Mouse (Mus musculus) ovary, postnatal 36 days (tissue): ENCODE measurements at regions not wholly inside any gene's neighbourhood (a gene's known extent, or its start where the extent isn't known, plus 50 kb on each side); places are given as distances from the start of the nearest gene placed in this dataset.

ENCODE experiments used
- DNase-seq: peaks from one replicate; pipeline ENCODE4 v3.0.0; 2022; ENCODE audit warnings: low spot score, mixed read lengths

DNA sequence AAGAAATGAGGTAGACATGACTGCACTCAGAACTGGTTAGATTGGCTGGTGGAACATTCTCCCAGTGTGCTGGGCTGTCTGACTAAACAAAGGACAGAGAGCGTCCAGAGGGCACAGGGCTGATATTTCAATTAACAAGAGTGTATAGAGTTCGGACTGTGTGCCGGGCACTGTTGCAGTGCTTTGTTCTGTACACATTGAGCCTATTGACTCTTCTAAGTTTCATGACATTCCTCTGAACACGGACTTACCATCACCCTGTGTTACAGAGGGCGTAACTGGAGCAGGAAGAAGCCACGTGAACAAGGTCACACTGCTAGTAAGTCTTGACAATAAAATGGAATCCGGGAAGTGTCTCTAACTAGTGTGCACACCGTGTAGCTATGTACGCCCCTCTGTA, 92.1 kb upstream of the Barx2 start:
- DNase-seq = no peak

DNA sequence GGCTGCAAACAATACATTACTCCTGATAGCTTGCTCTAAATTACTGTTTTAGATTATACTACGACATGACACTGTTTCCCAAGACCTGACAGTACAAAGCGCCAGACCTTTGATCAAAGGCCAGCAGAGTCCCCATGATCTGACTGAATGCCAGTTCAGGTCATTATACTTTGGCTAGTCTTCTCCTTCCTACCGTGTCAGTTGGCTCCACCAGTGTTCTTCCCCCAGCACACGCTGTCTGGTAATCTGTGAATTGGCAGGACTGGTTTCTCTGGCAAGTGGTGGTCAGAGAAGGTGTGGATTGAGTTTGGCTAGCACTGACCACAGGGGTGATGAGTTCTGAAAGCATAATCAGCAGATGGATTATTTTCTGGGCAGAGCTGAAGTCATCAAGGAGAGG, 93.1 kb upstream of the Barx2 start:
- DNase-seq = no peak

DNA sequence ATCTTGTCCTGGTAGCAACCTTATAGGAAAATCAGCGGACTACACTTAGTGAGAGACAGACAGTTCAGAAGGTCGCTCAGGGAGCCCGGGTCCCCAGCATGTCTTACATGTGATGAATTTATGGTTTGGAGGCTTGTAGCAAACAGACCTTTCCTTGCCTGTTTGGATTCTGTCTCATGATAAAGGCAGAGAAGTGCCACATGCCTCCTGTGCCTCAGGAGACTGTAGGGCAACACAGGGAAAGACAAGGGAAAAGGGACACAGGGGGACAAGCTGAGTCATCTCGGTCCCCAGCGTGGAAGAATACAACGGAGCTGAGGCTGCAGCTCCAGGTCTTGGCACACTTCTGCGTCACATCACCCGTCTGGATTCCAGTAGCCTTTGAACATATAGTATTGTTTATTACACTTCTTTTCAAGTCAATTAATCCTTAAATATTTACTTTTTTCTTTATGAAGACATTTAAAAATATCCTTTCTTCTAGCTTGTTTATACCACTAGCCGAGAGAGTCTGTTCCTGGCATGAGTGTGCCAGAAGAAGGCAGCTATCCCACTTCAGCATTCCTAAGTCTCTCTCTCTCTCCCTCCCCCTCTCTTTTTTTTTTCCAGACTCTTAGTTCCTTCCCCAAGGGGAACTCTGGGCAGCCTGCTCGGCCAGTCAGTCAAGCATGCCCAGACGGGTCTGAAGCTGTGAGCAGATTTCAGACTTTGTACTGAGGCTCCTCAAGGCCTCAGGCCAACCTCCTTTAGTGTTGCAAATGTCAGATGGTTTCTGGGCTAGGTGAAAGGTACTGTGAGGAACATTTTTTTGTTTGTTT, 97.9 kb upstream of the Barx2 start:
- DNase-seq = no peak

DNA sequence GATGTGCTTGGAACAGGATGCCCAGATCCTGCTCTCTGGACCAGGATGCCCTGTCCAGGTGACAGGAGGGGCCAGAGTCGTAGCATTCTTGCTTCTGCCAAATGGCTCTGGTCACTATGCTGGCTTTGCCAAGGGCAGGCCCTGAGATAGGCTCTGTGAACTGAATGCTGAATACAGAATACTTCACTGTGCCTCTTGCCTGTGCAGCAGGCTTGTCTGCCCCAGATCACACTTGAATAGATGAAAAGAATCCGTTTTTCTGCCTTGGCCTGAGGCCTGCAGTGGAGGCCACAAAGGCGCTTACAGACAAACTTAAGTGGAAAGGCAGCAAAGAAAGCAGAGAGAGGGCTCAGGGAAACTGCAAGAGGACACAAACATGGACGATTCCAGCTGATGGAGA, 99.7 kb upstream of the Arhgap32 start:
- no peak for DNase-seq

DNA sequence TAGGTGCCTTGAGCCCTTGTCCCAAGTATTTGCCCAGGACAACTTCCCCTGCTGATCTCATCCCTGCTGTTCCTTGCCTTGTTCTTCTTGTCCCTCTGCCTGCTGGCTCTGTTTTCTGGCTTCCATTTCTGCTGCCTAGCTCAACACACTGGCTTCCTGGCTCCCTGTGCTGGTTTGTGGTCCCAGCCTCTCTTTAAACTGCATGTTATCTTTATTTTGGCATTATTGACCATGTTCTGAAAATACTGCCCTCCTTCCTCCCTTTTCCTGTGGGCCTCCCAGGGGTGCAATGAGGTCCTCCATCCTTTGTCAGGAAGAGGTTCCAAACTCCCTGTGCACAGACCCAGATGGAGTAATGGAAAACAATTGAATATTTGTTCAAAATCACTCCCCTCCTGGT, 97.9 kb upstream of the Arhgap32 start:
- no peak for DNase-seq

DNA sequence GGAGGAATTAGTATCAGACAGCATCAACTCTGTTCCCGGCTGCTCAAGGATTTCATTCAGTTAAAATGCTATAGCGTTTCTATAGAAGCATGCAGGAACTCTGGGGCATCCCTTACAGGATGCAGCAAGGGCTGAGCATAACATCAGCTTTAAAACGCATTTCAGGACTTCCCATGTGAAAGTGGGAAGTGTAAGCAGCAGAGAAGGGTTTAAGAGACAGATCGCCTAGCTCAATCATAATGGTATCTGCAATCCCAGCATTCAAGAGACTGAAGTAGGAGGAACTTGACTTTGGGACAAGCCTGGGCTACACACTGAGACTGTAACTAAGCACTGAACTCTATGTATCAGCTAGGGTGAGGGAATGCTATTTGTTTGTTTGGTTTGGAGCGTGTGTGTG, 96.2 kb upstream of the Arhgap32 start:
- DNase-seq = no peak

DNA sequence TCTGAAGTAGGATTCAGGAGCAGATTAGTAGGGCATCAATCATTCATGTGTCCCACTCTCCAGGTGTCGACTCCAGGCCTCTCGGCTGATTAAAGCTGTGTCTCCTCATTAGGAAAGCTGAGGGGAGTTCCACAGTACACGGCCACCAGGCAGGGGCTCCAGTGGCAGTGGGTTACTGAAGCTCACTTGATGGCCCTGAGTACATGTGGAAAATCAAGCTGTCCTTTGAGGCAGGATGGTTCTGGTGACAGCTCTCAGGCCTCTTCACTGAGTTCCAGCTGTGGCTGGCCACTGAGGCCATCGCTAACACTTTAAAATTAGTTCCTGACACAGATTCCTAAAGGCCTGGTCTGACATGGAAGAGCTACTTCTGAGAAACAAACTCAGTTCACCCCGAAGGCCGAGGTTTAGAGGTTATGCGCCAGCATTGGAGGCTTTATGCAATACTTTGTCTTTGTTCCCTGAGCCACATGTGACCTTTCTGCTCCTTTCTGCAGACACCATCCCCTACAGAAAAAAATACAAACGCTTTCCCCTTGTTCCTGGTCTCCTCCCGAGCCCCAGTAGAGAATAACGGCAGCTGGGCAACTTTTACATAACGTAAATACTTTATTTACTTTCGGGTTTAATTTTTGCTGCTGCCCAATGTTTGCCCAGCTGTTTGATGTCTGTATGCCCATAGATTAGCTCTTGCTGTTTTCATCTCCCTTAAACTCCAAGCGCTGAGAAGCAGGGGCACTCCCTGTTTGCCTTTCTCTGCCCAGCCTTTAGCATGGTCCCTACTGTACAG, 94.8 kb upstream of the Arhgap32 start:
- DNase-seq = no peak

DNA sequence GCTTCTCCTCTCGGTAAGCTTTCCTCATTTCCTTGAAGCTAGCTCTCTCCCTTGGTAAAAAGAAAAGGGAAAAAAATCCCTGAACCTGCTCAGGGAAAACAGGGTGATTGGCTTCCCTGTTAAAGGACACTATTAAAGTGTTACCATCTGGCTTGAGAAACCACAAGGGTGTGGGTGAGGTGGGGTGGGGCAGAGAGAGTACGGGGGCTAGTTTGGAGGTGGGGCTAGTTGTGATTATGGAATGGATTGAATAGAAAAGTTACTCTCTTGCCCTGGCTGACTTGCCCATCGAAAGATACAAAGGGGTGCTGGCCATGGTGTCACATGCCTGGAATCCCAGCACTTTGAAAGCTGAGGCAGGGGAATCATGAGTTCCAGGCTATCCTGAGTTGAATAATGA, 94.2 kb upstream of the Arhgap32 start:
- DNase-seq = no peak

DNA sequence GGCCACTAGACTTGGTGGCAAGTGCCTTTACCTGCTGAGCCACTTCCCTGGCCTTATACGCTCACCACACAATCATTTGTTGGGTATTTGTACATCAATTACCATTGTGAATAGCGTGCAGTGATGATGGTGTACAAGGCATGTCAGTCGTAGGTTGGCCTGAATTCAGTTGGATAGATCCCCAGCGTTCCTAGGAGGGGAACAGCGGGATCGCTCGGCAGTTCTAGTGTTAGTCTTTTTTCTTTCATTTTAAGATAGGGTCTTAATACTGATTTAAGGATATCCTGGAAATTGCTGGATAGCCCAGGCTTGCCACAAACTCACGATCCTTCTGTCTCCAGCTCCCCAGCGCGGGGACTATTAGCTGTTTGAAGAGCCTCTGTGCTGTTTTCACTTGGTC, 92.9 kb upstream of the Arhgap32 start:
- DNase-seq = no peak

DNA sequence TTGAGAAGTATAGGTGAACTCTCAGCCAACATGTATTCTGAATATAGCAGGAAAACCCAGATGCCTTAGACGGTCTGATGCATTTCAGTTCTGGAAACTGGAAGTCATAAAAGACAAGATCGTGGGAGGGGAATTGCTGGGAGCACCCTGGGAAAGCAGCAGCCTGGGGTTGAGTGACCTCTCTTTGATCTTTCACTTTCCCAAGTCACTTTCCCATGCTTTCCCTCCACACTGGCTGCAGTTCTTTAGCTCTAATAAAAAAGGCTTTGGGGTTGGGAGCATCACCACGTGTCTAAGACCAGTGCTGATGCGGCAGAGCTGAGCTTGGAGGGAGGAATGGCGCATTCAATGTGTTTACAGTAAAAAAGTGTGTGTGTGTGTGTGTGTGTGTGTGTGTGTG, 91.2 kb upstream of the Arhgap32 start:
- no peak for DNase-seq

DNA sequence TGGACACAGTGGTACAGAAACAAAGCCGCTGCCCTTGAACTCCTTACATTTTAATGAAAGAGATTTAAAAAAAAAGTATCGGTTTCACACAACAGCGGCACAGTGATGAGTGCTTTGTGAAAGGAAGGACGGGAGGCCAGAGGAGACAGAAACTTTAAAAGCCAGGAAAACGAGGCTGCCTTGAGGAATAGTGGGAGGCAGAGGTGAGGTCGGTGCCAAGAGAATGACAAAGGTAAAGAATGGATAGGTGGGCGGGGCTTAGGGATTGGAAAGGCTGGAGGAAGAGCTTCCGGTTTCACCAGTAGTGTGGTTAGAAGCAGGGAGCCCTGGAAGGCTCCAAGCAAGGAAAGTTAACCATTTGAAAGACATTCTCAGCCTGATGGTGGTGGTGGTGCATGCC, 88.0 kb upstream of the Arhgap32 start:
- DNase-seq = peak; percentile 32

DNA sequence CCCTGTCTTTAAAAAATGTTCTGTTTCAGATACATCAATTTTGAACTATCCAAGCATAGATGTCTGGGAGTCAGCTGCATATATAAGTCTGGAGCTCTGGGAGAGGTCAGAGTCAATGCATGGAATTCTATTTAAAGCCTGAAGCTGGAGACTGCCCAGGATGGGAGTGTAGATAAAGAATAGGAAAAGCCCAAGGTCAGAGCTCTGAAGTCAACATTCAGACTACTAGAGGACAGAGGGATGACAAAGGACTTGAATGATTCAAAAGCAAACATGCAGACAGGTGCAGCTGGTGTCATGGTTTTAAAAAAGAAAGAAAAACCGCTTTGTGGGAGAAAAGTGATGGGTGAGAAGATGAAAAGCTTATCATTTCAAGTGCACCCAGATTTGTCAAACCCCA, 86.9 kb upstream of the Arhgap32 start:
- no peak for DNase-seq

DNA sequence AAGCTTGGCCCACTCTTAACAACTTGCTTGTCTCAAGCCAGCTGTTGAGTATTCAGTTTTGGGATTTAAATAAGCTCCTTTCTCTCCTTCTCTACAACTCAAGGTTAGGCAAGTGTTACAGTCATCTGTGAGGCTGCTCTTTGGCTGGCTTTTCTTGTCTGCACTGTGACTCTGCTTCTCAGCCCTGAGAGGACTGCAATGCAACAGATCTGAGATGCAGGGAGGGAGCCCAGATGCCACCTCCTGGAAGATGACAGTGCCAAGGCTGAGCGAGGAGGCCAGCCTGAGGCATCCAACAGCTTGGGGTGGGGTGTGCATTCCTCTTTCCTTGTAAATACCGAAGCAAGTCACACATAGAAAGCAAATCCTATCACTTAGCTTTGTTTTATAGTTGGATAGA, 86.2 kb upstream of the Arhgap32 start:
- DNase-seq = no peak

DNA sequence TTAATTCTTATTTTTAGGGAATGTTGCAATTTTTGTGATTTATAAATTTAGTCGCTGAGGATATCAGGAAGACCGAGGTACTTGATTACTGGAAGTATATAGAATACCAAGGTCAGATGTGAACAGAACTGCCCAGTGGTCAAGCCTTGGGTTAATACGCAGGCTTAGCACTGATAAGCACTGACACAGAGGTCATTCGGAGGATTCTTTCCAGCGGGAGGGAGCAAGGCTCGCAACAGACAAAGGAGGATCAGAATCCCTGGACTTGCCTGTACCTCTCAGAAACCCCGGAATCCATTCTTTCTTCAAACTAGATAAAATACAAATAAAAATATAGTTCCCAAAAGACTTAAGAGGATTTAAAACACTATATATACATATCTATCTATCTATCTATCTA, 85.7 kb upstream of the Arhgap32 start:
- no peak for DNase-seq

DNA sequence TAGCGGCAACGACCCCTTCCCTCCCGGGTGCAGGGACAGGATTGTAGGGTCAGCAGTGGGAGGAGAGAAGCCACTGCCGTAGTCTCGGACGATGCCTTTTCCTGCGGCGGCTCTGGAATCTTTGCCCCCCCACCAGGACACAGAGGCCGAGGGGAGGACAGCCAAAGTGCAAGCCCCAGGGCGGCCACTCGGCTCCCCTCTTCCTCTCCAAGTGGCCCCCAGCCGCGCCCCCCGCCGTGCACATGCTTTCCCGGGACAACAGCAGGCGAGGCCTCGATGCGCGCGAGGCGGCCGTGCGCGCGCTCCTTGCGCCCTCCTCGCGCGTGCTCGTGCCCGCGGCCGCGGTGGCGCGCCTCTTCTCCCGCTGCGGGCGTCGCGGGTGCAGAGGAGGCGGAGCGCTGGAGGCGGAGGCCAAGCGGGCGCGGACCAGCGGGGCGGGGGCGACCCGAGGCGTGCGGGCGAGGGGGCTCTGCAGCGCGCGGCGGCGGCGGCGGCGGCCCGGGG, 83.9 kb upstream of the Arhgap32 start:
- peak; percentile 88 for DNase-seq

DNA sequence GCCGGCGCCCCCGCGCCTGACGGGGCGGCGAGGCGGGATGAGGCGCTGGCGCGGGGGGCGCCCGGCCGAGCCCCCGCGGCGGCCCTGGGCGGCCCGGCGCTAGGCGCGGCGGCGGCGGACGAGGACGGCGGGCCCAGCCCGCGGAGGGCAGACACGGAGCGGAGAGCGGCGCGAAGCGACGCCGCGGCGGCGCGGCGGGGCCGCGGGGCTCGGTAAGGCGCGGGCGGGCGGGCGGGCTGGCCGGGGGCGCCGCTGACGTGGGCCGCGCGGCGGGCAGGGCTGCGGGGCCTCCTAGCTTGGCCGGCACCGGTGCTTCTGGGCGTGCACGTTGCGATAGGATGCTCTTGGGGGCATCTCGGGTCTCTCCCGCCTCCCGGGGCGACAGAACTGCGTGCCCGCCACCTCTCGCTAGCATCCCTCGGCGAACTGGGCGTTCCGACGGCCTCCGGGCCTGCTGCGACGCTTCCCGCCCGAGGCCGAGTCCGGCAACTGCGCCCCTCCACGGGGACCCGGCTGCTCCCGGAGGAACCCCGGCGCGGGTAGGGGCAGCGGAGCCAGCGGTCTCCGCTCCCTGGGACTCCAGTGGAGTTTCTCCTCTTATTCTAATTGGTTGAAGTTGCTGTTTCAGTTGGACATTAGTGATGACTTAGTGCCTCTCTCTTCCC, 83.3 kb upstream of the Arhgap32 start:
- DNase-seq = peak; percentile 59

DNA sequence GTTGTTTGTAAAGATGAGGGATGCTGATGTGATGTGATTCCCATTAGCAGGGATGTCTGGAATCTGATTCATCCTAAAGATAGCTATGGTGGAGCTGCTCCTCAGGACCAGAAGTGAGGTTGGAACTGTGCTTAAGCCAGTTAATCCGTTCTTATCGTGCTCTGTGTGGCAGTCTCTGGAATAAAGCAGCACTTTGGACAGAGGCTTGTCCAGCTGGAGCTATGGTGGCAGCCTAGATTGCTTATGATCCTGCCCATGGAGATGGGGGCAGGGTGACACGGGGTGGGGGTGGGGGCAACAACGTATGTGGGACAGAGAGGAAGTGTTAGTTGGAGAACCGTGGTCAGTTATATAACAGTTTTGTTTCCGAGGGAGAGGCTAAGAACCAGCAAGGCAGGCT, 82.0 kb upstream of the Arhgap32 start:
- DNase-seq = no peak

DNA sequence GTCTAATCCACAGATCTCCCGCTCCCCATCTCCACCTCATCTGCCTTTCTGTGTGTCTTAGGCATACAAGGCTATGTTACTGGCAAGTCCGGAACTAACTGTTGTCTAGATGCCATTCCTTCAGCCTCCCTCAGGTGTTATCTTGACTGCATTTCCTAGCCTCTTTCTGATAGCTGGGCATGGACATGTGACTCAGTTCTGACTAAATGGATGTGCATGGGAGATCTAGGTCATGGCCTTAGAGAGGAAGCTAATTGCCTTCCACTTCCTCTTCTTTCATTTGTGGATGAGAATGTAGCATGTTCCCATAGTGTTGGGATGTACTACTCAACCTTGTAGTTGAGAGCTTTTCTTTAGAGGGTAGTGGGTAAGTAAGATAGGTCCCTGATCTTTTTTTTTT, 75.9 kb upstream of the Arhgap32 start:
- DNase-seq = no peak

DNA sequence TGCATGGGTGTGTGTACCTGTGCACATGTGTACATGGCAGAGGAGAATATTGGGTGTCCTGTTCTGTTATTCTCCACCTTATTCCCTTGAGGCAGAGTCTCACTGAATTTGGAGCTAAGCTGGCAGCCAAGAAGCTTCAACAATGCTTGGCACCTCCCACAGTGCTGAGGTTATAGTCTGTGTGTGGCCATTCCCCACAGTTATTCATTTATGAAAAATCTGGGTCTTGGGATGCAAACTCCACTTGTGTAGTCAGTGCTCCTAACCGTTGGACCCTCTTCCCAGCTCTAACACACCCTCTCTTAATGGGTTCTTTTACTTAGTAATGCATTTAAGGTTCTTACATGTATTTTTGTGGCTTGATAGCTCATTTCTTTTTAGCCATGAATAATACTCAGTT, 72.6 kb upstream of the Arhgap32 start:
- DNase-seq = no peak

DNA sequence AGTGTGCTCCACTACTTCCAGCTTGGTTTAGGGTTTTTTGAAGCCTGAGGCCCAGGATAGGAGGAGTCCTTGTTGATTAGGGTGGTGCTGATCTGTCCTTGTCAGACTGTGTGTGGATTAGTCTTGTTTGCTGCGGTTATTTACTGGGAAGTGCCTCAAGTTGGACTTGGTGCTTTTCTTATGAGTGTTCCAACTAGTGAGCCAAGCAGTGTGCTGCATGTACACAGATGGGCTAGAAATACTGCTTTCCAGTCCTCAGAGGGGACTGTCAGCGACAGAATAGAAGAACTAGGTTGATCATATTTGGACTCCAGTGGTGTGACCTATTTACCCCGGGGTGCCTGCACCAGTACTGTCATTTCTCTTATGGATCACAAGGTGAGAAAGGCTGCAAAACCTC, 69.1 kb upstream of the Arhgap32 start:
- DNase-seq = no peak

DNA sequence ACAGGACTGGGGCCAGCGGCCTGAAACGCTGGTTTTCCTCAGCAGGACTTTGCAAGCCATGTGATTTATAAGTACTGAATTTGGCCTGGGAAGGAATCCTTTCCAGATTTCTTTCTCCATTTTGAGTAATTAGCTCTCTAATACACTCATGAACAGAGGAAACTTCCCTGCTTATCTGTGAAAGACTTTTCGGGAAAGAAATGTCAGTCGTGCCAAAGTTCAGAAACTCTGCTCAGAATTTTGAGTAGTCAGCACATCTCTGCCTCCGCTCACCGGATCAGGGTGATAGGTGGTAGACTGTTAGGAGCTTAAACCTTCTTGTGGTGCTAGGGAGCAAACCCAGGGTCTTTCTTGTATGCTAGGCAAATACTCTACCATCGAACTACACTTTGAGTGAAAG, 67.0 kb upstream of the Arhgap32 start:
- no peak for DNase-seq

DNA sequence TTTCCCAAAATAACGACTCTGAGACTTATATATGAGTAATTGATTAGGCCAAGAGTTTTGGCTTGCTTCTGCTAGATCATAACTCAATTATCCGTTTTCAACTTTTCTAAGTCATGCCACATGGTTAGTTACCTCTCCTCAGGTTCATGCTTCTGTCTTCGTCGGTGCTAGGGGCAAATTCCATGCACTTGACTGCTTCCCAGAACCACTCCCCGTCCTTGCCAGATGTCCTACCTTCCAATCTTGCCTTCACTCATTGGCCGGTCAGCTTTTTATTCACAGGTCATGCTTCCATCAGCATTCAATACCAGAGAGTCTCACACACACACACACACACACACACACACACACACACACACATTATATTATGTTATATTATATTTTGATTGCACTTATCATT, 66.4 kb upstream of the Arhgap32 start:
- no peak for DNase-seq
